Mouse (Mus musculus) retina, postnatal 1 day (tissue): ENCODE results near the gene Tnrc6c.

Experiments used
- DNase-seq: peaks from one replicate; pipeline ENCODE4 v3.0.0-alpha.2; 2012

Tnrc6c gene

GRCm38 (mm10) chr11:117638809-117639208 lies 15.3 kb upstream of the Tnrc6c start:
- DNase-seq = no peak

GRCm38 (mm10) chr11:117639331-117639970 lies 14.6 kb upstream of the Tnrc6c start:
- no peak for DNase-seq

GRCm38 (mm10) chr11:117642181-117642580 lies 11.9 kb upstream of the Tnrc6c start:
- peak; percentile 42 for DNase-seq

DNA sequence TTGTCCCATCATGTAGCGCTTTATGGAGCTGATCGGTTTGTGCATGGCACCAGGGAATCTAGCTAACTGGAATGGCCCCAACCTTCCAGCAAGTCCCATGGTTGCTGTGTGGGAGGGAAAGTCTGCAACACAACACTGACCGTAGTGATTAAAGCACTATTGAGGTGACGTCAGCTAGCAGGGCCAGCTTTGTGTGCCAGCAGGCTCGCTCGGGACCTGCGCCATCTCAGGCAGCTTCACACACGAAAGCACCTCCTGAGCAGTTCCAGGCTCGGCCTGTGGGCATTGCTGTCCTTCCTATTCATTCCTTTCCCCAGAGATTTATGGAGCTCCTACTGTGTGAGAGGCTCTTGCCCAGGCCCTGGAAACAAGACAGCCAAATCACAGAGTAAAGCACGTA lies 10.8 kb upstream of the Tnrc6c start:
- peak; percentile 29 for DNase-seq

DNA sequence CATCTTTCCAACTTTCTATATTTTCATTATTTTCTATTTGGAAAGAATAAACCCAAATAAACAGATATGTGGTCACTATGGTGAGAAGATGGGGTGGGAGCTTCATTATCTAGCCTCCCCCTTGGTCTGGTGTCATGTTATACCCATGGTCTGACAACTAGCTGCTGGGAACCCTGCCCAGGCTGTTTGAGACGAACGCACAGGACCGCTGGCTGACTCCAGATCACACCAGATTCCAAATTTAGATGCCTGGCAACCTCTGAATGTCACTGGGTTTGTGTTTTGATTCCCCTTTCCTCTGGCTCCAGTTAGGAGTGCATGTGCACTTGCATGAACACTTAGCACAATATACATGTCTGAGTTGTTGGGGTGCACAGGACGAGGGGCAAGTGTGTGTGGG lies 7.3 kb upstream of the Tnrc6c start:
- no peak for DNase-seq

GRCm38 (mm10) chr11:117648005-117648404 lies 6.1 kb upstream of the Tnrc6c start:
- DNase-seq = no peak

- DNase-seq = no peak
Observed at GRCm38 (mm10) chr11:117650721-117651644, 3.1 kb upstream of the Tnrc6c start.

GRCm38 (mm10) chr11:117652907-117653306 lies 1.2 kb upstream of the Tnrc6c start:
- no peak for DNase-seq

DNA sequence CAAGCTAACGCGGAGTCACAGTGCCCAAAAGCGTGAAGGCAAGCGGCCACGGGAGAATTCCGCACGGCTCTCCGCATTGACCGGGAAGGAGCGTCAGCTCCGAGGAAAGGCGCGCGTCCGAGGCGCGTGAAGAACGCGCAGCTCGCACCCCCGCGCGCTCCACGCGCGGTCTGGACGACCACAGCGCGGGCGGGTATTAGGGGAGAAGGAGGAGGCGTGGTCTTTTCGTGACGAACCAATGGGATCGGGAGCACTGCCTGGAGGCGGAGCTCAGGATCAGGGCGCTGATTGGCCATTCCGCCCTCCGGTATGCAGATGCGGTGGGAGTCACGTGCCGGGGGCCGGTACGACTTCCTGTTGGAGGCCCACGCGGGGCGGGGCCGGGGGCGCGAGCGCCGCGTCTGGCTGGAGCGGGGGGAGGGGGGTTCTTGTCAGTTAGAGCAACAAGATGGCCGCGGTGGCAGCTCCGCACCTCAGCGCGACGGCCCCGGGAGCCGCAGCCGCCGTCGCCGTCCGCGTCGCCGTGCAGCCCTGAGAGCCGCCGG lies 363 bp downstream of the Tnrc6c start:
- peak; percentile 100 for DNase-seq

DNA sequence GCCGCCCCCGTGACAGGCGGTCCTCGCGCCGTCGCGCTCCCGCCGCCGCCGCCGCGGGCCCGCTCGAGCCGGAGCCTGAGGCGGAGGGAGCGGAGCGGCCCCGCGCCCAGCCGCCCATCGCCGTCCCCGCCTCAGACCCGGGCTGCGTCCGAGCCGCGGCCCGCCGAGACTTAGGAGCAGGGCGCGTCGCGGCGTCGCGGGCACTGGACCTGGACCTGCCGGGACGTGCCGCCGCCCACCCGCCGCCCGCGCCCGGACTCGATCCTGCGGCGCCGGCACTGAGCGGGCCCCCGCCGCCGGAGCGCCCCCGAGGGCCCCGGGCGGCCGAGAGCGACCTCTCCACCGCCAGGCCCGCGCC lies 824 bp downstream of the Tnrc6c start:
- DNase-seq = no peak

- peak; percentile 64 for DNase-seq
Observed at GRCm38 (mm10) chr11:117655292-117656076, 1.4 kb downstream of the Tnrc6c start.

DNA sequence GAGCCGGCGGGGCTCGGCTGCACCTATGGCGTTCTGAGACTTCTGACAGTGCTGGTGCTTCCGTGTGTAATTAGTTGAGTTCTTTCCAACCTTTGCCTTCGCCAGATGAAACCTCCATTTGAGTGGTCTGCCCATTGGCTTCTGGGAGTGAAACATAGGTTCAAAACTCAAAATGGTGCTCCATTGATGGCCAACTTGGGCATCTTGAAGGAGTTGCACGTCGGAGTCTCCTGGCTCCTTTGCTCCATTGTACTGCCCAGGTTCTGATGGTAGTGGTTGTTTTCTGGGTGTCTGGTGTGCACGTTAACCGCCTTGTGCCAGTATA lies 1.9 kb downstream of the Tnrc6c start:
- DNase-seq = no peak

DNA sequence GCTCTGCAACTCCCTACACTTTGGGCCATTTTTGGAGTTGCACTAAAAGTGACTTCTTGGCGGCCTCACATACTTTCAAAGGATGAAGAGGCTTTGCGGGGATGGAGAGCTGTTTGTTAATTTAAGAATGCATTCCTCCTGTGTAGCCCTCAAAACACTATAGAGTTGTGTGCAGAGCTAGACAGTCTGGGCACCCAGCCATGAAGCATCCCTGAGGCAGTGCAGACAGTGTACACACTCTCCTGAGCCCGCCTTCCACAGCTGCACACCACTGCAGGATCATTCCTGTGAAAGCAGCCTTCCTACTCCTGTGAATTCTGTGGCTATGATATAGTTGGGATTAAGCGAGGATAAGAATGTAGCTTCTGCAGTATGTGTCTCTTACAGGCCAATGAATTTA lies 4.9 kb downstream of the Tnrc6c start:
- DNase-seq = peak; percentile 44

GRCm38 (mm10) chr11:117663036-117663809 lies 9.1 kb downstream of the Tnrc6c start:
- DNase-seq = no peak

DNA sequence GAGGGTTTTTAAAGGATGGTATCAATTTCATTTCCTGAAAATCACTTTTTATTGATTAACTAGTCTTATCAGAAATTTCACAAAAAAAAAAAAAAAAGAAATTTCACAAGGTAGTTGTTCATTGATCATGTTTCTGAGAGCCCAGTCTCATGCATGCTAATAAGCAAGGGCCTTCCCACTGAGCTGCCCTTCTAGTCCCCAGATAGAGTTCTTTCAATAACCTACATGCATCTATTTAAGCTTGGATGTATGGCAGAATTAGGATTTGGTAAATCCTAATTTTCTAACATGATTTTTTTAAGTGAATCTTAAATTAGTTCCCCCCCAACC lies 9.7 kb downstream of the Tnrc6c start:
- no peak for DNase-seq

DNA sequence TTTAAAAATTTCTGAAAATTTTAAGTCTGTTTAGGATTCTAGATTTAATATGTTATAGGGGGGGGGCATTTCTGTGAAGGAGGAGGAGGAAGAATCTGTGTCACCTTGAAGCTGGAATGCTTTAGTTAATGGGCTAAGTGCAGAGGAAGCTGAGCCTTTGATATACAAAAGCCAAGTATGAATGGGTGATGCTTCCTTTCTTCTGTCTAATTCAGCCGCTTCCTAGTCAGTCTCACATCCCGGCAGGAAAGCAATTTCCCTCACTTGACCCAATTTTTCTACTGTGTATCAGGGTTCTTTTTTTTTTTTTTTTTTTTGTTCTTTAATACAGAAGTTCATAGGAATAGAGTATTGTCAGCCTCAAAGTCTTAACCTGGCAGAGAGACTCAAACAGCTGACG lies 11.1 kb downstream of the Tnrc6c start:
- no peak for DNase-seq

DNA sequence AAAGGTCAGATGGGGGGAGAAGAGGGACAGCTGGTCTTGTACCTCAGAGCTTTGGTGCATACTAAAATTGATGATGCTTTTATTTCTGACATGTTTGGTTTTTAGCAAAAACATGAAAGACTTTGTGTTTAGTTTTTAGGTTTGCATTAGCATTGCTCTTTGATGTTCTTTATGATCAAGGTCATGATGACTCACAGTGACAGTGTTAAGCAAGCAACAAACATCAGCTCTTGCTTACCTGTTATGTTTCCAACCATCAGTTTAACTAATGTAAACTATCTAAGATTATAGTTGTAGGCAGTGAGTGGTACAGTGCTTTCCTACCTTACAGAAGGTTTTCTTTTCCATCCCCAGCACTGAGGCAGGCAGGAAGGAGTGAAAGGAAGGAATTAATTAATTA lies 12.5 kb downstream of the Tnrc6c start:
- no peak for DNase-seq

- DNase-seq = no peak
Observed at GRCm38 (mm10) chr11:117667152-117667551, 13.1 kb downstream of the Tnrc6c start.

GRCm38 (mm10) chr11:117667825-117668224 lies 13.7 kb downstream of the Tnrc6c start:
- DNase-seq = no peak

DNA sequence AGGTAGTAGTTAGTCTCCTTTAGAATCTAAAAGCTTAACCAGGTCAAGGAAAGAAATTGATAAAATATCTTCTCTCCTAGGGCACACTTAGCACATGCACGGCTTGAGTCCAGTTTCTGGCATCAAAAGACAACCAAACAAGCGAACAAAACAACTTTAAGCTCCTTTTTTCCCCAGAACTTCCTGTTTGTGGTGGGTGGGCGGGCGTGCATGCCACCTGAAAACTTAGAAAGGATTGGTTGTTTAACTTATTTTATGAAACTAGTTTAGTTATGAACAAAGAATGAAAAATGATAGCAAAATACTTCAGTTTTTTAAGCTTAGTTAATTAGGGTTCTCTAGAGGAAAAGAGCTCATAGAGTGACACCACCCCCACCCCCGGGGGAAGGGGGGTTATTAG lies 17.5 kb downstream of the Tnrc6c start:
- no peak for DNase-seq

DNA sequence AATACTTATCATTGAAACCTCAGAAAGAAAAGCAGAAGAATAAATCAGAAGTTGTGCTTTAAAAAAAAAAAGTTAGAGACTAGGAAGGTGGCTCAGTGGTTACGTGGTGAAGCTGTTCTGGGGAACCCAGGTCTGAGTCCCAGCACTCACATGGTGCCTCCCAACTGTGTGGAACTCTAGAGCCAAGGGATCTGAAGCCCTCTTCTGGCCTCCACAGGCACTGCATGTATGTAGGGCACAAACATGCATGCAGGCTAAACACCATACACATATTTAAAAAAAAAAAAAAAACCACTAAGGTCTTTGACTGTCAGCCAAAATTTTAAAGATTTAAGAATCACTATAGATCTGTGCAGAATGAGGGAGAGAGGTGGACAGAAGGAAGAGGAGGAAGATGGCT lies 20.4 kb downstream of the Tnrc6c start:
- DNase-seq = no peak

DNA sequence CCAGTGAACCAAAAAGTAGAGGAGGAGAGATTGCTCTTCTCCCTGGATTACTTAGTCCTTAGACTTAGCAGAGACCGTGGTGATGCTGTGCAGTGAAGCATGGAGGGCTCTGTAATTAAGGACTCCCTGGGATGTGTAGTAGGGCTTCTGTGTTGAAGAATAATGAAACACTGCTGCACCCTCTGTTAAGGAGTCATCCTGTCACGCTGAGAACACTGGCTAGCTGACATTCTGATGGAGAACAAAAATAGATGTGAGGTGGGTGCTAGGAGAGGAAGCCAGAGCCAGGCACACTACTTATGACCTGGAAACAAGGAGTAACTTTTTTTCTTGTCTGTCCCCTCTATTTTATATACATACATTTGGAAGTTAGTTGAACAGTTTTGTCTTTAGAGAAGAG lies 22.6 kb downstream of the Tnrc6c start:
- peak; percentile 50 for DNase-seq

DNA sequence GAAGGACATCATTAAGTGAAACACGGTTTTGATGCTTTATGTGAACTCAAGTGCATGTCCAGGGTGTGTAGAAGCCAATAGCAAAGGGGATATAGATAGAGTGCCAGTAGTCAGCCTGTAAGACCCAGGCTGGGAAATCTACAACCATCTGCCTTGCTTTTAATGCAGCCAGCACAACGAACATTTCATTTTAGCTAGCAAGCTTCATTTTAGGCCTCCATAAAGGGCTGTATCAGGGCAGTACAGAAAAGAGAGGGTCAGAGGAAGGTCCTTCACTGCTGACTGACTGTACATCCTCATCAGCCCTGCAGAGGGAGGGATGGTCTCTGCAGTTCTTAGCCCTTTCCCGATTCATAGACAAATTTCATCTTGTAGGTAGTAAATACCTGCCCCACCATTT lies 23.0 kb downstream of the Tnrc6c start:
- DNase-seq = peak; percentile 32
